Mouse (Mus musculus) kidney, postnatal 25 days (tissue): ENCODE results near the gene Actr8.

Source experiments
- DNase-seq, 2 experiments: peaks; one replicate each; pipeline ENCODE4 v3.0.0; 2021; ENCODE audit warnings: mixed read lengths in 2 of 2

The Actr8 gene

DNA sequence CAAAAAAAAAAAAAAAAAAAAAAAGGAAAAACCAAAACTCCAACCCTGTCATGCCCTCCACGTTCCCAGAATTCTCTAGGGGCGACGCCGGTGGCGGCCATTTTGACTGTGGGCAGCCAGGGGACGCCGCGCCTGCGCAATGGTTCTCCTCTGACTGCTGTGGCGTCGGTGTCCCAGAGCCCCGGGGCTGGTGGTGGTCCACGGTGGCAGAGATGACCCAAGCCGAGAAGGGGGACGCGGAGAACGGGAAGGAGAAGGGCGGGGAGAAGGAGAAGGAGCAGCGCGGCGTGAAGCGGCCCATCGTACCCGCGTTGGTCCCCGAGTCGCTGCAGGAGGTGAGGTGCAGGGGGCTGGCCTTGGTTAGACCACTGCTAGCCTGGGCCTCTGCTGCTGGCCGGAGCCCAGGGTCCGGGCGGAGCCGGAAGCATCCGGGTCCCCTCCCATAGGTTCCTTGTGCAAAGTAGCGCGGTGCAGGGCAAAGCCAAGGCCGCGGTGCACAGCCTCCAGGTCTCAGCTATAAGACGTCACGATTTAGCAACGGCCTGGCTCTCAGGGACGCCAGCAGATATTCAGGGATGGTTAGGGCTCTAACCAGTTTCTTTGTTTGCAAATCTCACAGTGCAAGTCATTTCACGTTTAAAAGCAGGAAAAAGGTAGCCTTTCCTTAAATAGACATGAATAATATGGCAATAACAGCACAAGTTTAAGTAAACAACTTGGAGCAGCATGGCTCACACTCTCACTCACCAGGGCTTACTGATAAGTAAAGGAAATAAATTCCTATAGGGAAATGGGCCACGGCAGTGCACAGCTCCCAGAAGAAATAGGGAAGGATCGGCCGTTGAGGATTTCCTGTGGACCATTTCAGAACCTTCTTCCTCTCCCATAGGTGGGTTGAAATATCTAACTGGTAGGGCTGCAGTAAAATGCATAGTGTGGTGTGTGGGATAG is at the start of gene Actr8:
Gene Actr8 (plus strand): TSS at position 84 of the 951 bp plus-strand sequence.
- DNase-seq = peak; percentile 94 to 95

- DNase-seq = no peak
Measured at GRCm38 (mm10) chr14:29928966-29929365, 49.2 kb upstream of the Actr8 start.

DNA sequence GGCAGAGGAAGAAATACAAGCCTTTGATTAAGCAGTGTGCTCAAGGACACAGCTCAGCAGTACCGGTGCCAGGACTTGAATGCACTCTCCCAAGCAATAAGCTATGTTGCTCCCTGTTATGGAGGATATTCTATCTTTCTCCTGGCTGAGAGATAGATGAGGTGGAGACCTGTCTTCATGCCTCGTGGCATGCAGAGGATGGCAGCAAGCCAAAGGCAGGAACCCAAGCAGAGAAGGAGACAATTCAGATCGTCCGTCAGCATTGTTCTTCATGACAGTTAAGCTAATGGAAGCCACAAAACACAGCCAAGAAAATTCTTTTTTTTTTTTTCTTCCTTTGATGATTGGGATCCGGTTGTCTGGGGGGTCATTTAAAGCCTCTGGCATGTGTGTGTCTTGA is 42.6 kb upstream of the Actr8 start:
- no peak for DNase-seq

DNA sequence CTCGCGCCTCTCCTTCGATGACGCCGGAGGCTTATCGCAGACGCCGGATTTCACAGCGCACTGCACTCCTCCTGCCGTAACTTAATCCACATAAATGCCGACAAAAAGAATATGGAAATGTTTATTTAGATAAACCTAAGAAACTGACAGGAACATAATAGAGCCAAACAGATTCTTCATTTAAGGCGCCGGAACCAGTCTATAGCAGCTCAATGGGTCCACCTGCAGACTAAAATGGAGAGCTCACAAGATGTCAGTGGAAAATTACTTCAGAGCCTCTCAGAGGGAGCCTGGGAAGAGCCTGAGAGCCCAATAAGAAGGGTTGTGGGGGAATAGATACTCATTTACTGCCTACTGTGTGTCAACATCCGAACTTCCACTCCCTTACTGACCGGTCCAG is 40.7 kb upstream of the Actr8 start:
- no peak for DNase-seq

- no peak for DNase-seq
Measured at GRCm38 (mm10) chr14:29939600-29940312, 38.4 kb upstream of the Actr8 start.

GRCm38 (mm10) chr14:29940313-29940812 is 37.8 kb upstream of the Actr8 start:
- DNase-seq = no peak

DNA sequence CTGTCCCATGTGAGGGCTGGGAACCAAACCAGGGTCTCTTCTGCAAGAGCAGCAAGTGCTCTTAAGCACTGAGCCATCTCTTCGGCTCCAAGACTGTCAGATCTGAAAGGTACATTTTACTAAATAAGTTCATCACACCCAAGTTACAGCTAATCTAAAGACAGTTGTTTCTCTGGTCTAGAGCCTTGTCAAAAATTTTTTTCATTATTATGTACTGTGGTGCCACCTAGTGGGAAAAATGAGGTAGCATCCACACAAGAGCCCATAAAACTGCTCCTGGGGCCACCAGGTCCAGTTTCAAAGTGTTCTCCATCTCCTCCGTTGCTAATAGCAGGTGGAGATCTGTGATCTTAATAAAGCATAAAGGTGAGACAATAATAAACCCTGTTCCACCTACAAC is 37.3 kb upstream of the Actr8 start:
- DNase-seq = peak in 1 of 2 experiments; percentile 55

GRCm38 (mm10) chr14:29946761-29947309 is 31.3 kb upstream of the Actr8 start:
- no peak for DNase-seq

DNA sequence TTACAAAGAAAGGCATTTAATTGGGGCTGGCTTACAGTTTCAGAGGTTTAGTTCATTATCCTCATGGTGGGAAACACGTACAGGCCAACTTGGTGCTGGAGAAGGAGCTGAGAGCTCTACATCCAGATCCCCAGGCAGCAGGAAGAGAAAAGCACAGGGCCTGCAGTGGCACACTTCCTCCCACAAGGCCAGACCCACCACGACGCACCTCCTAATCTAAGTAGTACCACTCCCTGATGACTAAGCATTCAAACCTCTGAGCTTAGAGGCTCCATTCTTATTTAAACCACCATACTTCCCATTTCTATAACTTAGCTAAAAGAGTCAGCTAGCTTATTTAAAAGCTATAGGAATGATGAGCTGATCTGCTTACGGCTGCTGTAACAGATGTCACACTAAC is 27.3 kb upstream of the Actr8 start:
- no peak for DNase-seq

DNA sequence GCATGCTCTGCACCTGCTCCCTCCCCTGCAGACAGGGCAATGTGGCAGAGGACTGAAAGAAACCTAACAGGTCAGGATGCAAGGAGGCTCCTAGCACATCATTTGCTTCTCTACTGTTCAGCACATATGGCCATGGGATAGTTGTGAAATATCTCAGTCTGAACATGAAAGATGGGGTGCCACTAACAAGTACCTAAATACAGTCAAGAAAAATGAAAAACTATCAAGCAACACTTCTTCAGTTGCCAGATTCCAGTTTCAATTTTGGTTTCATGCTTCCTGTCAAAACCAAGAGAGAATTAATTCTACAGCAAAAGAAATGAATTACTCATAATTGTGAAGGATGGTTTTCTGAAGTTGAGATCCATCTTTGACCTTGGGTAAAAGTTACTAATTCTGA is 20.7 kb upstream of the Actr8 start:
- DNase-seq = no peak

DNA sequence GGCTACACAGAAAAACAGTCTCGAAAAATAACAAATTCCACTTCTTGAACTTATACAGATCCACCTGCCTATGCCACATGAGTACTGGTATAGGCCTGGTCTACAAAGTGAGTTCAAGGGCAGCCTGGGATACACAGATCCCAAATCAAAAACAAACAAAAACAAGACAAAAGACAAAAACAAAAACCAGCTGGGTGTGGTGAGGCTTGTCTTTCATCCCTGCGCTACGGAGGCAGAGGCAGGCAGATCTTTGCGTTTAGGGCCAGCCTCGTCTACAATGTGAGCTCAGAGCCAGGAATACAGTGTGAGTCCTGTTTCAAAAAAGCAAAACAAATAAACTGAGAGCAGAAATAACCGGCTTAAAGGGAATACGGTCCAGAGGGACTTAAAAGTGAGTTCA is 10.5 kb upstream of the Actr8 start:
- no peak for DNase-seq

- peak; percentile 97 to 99 for DNase-seq
Measured at GRCm38 (mm10) chr14:29968075-29968821, 9.9 kb upstream of the Actr8 start, which contains the start of gene Selenok. TSS of gene Selenok (plus strand) at chr14:29968308.

DNA sequence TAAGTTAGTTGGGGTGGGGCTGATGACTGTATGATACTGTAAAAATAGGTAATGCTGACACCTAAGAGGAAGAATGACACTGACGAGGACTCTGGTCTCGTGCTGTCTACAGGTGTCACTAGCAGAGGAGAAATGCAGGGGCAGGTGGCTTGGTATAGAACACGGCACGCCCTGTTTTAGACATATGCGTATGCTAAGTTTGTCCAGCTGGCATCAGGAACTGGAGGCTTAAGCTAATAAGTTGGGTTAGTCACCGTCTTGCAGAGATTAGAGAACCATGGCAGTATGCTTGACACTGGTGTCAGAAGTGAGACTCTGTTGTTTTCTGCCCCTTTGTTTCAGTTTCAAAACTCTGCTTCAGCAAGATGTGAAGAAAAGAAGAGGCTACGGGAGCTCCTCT is 6.7 kb upstream of the Actr8 start:
- no peak for DNase-seq

- DNase-seq = no peak
Measured at GRCm38 (mm10) chr14:29971993-29972392, 6.1 kb upstream of the Actr8 start.

DNA sequence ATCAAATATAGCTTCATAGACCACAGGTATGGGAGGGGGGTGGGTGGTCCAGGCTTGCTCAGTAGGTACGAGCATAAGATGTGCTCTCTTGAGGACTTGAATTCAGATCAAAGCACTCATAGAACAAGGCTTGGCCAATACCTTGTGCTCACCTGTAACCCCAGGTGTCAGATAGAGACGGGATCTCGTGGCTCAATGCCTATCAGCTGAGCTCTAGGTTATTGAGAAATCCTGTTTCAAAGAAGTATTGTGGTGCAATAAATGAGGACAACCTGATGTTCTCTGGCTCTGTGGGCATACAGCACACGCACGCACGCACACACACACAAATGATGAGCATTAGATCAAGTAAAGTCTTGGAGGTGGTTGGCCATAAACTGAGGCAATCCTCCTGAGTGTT is 1.2 kb upstream of the Actr8 start:
- DNase-seq = peak in 1 of 2 experiments; percentile 17

DNA sequence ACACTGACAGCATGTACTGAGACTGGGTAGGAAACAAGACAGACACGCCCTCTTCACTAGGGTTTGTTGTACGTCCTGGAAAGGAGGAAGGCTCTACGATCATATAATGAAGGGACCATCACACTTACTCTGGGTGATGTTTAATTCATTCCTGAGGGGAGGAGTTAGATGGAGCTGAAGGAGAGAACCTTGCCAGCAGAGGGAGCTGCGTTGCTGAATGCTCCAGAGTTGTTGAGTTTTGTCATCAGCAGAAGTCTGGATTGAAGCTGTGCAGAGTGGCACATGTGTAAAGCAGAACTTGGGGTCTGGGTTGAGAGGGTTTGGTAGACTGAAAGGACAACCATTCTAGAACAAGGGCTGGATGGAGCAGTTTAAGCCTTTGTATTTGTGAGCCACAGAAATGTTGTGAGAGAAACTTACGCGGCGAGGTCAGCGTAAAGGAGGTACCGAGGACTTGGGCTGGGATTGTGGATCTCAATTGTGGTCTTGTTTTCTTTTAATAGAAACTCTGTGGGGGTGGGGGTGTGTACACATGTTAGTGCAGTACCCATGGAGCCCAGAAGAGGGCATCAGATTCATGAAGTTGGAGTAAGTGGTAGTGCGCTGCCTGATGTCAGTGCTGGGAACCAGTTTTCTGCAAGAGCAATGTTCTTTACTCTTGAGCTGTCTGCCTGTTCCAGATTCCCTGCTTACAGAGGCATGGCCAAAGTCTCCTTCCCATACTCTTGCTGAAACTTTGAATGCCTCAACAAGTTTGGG is 2.5 kb downstream of the Actr8 start:
- DNase-seq = peak; percentile 51 to 73

DNA sequence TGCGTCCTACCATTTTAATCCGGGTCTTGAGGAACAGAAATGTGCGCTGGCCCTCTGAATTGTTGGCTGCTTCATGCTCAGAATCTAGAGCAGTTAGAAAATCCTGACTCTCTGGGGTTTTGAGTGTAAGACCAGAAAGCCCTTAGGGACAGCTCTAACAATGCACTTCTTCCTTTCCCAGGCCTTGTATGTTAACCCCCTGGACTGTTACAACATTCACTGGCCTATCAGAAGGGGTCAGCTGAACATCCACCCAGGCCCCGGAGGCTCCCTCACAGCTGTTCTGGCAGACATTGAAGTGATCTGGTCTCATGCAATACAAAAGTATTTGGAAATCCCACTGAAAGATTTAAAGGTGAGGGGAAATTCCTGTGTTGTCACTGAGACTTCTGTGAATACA is 8.0 kb downstream of the Actr8 start:
- DNase-seq = peak in 1 of 2 experiments; percentile 13

DNA sequence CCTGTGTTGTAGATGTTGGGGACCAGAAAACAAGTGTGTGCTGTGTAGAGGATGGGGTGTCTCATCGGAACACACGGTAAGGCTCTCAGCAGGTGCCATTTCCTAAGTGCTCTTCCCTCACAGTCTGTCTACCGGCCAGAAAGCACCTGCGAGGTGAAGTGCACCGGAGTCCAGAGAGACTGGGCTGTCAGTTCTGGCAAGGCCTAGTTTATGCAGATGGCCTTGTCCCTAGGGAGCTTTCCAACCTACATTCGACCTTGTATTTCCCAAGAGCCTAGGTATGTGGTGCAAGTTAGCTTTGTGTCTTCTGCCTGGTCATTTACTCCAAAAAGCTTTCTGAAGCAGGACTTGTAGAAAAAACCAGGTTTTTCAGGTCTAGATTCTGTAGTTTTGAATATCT is 9.1 kb downstream of the Actr8 start:
- DNase-seq = peak in 1 of 2 experiments; percentile 48

DNA sequence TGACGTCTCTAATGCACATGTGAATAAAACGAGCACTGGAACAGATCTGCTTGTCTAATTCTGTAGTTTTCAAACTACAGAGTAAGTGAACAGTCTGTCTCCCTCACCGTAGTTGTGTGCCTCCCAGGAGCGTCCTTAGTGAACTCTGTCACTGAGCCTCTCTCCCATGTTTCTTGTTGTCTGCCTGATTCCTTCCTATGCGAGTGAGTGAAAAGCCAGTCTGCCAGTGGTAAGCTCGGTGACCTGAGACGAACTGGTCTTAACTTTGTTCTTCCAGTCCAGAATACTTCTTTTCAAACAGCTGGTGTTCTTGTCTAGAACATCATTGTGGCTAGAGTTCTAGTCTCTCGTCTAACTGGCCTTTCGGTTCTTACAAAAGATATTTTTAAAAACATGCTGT is 9.6 kb downstream of the Actr8 start:
- peak in 1 of 2 experiments; percentile 45 for DNase-seq

DNA sequence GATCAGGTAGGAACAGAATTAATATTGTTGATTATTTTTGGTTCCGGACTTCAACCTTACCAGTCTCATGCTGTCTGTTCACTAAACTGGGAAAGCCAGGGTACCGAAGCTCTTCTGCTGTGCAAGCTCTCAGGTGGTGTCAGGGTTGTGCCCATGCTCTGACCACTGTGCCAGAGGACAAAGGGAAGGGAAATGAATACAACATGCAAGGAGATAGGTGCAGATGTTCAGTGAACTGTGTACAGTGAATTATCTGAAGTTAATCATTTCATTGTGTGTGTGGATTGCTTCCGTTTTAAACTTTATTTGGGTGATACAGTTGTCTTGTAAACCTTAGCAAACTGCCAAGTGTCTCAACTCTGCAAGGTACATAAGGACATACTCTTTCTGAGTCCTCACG is 10.2 kb downstream of the Actr8 start:
- peak in 1 of 2 experiments; percentile 50 for DNase-seq

- no peak for DNase-seq
Measured at GRCm38 (mm10) chr14:29994976-29995375, 16.8 kb downstream of the Actr8 start.
